Mouse (Mus musculus) neural tube, embryonic 14.5 days (tissue): ENCODE data around the gene Arhgef17. TPM values are rescaled to one million over a fixed set of nuclear protein-coding genes. Genes with fewer than 3 reads are reported as not detected.

ENCODE experiments used
- ATAC-seq: fragments of 200-750 bp; cut with Nextera tagmentation; 2 replicates; pipeline ENCODE4 v1.8.0; 2017; ENCODE audit warnings: low read depth, mild to moderate bottlenecking, moderate TSS enrichment, moderate library complexity
- H3K27ac ChIP-seq: fragments of 300-500 bp; sonication (generic); 2 replicates; pipeline ENCODE4 v1.5.1; 2014; ENCODE audit warnings: low read depth, mild to moderate bottlenecking, control low read depth, low read length, moderate library complexity, mixed read lengths
- H3K27me3 ChIP-seq: fragments of 300-500 bp; sonication (generic); 2 replicates; pipeline ENCODE4 v1.6.1; 2014; ENCODE audit warnings: low read length; ENCODE audit not compliant: control insufficient read depth, insufficient read depth
- H3K36me3 ChIP-seq: fragments of 300-500 bp; sonication (generic); 2 replicates; pipeline ENCODE4 v1.6.1; 2014; ENCODE audit warnings: low read length, mixed read lengths; ENCODE audit not compliant: control insufficient read depth, insufficient read depth
- H3K4me1 ChIP-seq: fragments of 300-500 bp; sonication (generic); 2 replicates; pipeline ENCODE4 v1.6.1; 2014; ENCODE audit warnings: low read length; ENCODE audit not compliant: control insufficient read depth, insufficient read depth
- H3K4me2 ChIP-seq: fragments of 300-500 bp; sonication (generic); 2 replicates; pipeline ENCODE4 v1.6.1; 2014; ENCODE audit warnings: mild to moderate bottlenecking, low read depth, low read length, control low read depth
- H3K4me3 ChIP-seq: fragments of 300-500 bp; sonication (generic); 2 replicates; pipeline ENCODE4 v1.5.1; 2014; ENCODE audit warnings: low read depth, low read length, control low read depth, mixed read lengths
- H3K9ac ChIP-seq: fragments of 300-500 bp; sonication (generic); replicated peaks from 2 replicates; pipeline ENCODE4 v1.6.1; 2014; ENCODE audit warnings: low read depth, mild to moderate bottlenecking, control low read depth, low read length, mixed read lengths
- H3K9me3 ChIP-seq: fragments of 300-500 bp; sonication (generic); 2 replicates; pipeline ENCODE4 v1.6.1; 2016; ENCODE audit warnings: low read length; ENCODE audit not compliant: control insufficient read depth
- WGBS: fragments of 180-500 bp; shearing (Covaris S2); extraction: QIAGEN DNeasy Blood & Tissue Kit; methylation state at CpG from one replicate; pipeline ENCODE4 v1.1.7; 2014; 5-methylcytosine and 5-hydroxymethylcytosine counted together
- polyA plus RNA-seq: library from polyadenylated mRNA; unstranded; fragments of >200 nt; fragmentation: Nextera tagmentation; extraction: Ambion mirVana; gene quantifications from 2 replicates; pipeline ENCODE4 v1.2.1, GENCODE M21; 2014

The Arhgef17 gene
- polyA plus RNA-seq, 1 experiment from 2014 or later = 12.1 TPM

- H3K4me3 ChIP-seq = no peak overlapping the region
- H3K4me1 ChIP-seq = no peaks in the 10 kb centered on the region
- no peaks in the 10 kb centered on the region for H3K36me3 ChIP-seq
- ATAC-seq = no peak
- H3K27me3 ChIP-seq = no peaks in the 10 kb centered on the region
- H3K4me2 ChIP-seq = no peak overlapping the region
- H3K9ac ChIP-seq = no peak overlapping the region
- 91% methylated on average over 7 of the region's 7 CpGs for WGBS
- no peaks in the 10 kb centered on the region for H3K9me3 ChIP-seq
- no peak overlapping the region for H3K27ac ChIP-seq
These were observed 34.1 kb upstream of the Arhgef17 start for GRCm38 (mm10) chr7:100966014-100966413.

GRCm38 (mm10) chr7:100965079-100965478, 33.2 kb upstream of the Arhgef17 start:
- Histone ChIP-seq H3K4me3 (no peak overlapping the region), H3K27ac (no peak overlapping the region), H3K9me3 (no peaks in the 10 kb centered on the region), H3K9ac (no peak overlapping the region), H3K36me3 (no peaks in the 10 kb centered on the region), H3K4me2 (no peak overlapping the region), H3K27me3 (no peaks in the 10 kb centered on the region), H3K4me1 (no peaks in the 10 kb centered on the region)
- ATAC-seq = no peak
- 28% methylated on average over 4 of the region's 4 CpGs for WGBS

GRCm38 (mm10) chr7:100964242-100964641, 32.3 kb upstream of the Arhgef17 start:
- 86% methylated on average over 6 of the region's 6 CpGs for WGBS
- no peak overlapping the region for H3K4me3 ChIP-seq
- H3K4me1 ChIP-seq = no peaks in the 10 kb centered on the region
- no peaks in the 10 kb centered on the region for H3K9me3 ChIP-seq
- no peak overlapping the region for H3K9ac ChIP-seq
- H3K27ac ChIP-seq = no peak overlapping the region
- ATAC-seq = no peak
- H3K36me3 ChIP-seq = no peaks in the 10 kb centered on the region
- H3K27me3 ChIP-seq = no peaks in the 10 kb centered on the region
- no peak overlapping the region for H3K4me2 ChIP-seq

GRCm38 (mm10) chr7:100963381-100963780, 31.5 kb upstream of the Arhgef17 start:
- no peak for ATAC-seq
- Histone ChIP-seq H3K4me3 (no peak overlapping the region), H3K4me2 (no peak overlapping the region), H3K9ac (no peak overlapping the region), H3K27ac (no peak overlapping the region), H3K9me3 (no peaks in the 10 kb centered on the region), H3K4me1 (no peaks in the 10 kb centered on the region), H3K27me3 (no peaks in the 10 kb centered on the region), H3K36me3 (no peaks in the 10 kb centered on the region)
- 74% methylated on average over 8 of the region's 8 CpGs for WGBS

GRCm38 (mm10) chr7:100961146-100961545, 29.2 kb upstream of the Arhgef17 start:
- no peaks in the 10 kb centered on the region for H3K9me3 ChIP-seq
- H3K27ac ChIP-seq = no peak overlapping the region
- no peaks in the 10 kb centered on the region for H3K4me1 ChIP-seq
- H3K36me3 ChIP-seq = no peaks in the 10 kb centered on the region
- no peak overlapping the region for H3K9ac ChIP-seq
- 74% methylated on average over 7 of the region's 7 CpGs for WGBS
- no peak overlapping the region for H3K4me3 ChIP-seq
- H3K27me3 ChIP-seq = no peaks in the 10 kb centered on the region
- no peak for ATAC-seq
- H3K4me2 ChIP-seq = no peak overlapping the region

- no peak for ATAC-seq
- no peaks in the 10 kb centered on the region for H3K4me1 ChIP-seq
- no peak overlapping the region for H3K4me2 ChIP-seq
- no peaks in the 10 kb centered on the region for H3K27me3 ChIP-seq
- H3K9ac ChIP-seq = no peak overlapping the region
- 75% methylated on average over 2 of the region's 2 CpGs for WGBS
- H3K36me3 ChIP-seq = no peaks in the 10 kb centered on the region
- H3K9me3 ChIP-seq = no peaks in the 10 kb centered on the region
- H3K27ac ChIP-seq = no peak overlapping the region
- no peak overlapping the region for H3K4me3 ChIP-seq
These were observed 28.6 kb upstream of the Arhgef17 start for GRCm38 (mm10) chr7:100960462-100960861.

- H3K27me3 ChIP-seq = no peaks in the 10 kb centered on the region
- ATAC-seq = no peak
- no peaks in the 10 kb centered on the region for H3K4me1 ChIP-seq
- H3K27ac ChIP-seq = no peak overlapping the region
- H3K9me3 ChIP-seq = no peaks in the 10 kb centered on the region
- no peak overlapping the region for H3K4me3 ChIP-seq
- no peaks in the 10 kb centered on the region for H3K36me3 ChIP-seq
- no peak overlapping the region for H3K4me2 ChIP-seq
- H3K9ac ChIP-seq = no peak overlapping the region
- 94% methylated on average over 2 of the region's 2 CpGs for WGBS
These were observed 26.5 kb upstream of the Arhgef17 start for GRCm38 (mm10) chr7:100958426-100958825.

- WGBS = 87% methylated on average over 7 of the region's 7 CpGs
- ATAC-seq = no peak
These were observed 20.8 kb upstream of the Arhgef17 start for GRCm38 (mm10) chr7:100952686-100953085.

GRCm38 (mm10) chr7:100951903-100952302, 20.0 kb upstream of the Arhgef17 start:
- no peak for ATAC-seq

More at GRCm38 (mm10) chr7:100952686-100953085, 20.8 kb upstream of the Arhgef17 start:
- H3K27ac ChIP-seq = no peak overlapping the region
- no peak overlapping the region for H3K9ac ChIP-seq
- no peaks in the 10 kb centered on the region for H3K4me1 ChIP-seq
- no peak overlapping the region for H3K4me3 ChIP-seq
- H3K27me3 ChIP-seq = no peaks in the 10 kb centered on the region
- no peak overlapping the region for H3K4me2 ChIP-seq
- H3K9me3 ChIP-seq = no peaks in the 10 kb centered on the region
- no peaks in the 10 kb centered on the region for H3K36me3 ChIP-seq

More at GRCm38 (mm10) chr7:100951903-100952302, 20.0 kb upstream of the Arhgef17 start:
- WGBS = 52% methylated on average over 2 of the region's 2 CpGs
- H3K4me2 ChIP-seq = no peak overlapping the region
- no peaks in the 10 kb centered on the region for H3K36me3 ChIP-seq
- H3K9me3 ChIP-seq = no peaks in the 10 kb centered on the region
- no peak overlapping the region for H3K27ac ChIP-seq
- no peak overlapping the region for H3K4me3 ChIP-seq
- H3K4me1 ChIP-seq = no peaks in the 10 kb centered on the region
- no peak overlapping the region for H3K9ac ChIP-seq
- no peaks in the 10 kb centered on the region for H3K27me3 ChIP-seq
